Mouse (Mus musculus) sigmoid colon, adult 10 weeks (tissue): Measurements from ENCODE around the gene Stoml2. TPM values are rescaled to one million over a fixed set of nuclear protein-coding genes. Genes with fewer than 3 reads are reported as not detected.

Experiments used
- polyA plus RNA-seq: library from polyadenylated mRNA; stranded (reverse); fragments of 350-450 nt; fragmentation: Illumina TruSeq; extraction: RNeasy Lipid Tissue Mini Kit (QIAGEN cat#74804); gene quantifications from one replicate; pipeline ENCODE4 v1.2.3, GENCODE M21; 2014; ENCODE audit warnings: low read depth, low replicate concordance

Stoml2 gene
- polyA plus RNA-seq, result 14.3 TPM

GRCm38 (mm10) chr4:43031237-43031995 lies at the start of gene Stoml2:
Stoml2 (minus strand) TSS chr4:43031710.

GRCm38 (mm10) chr4:43058753-43059654 lies 27.5 kb upstream of the Stoml2 start, which contains the start of gene Unc13b:
Unc13b (plus strand) TSS chr4:43058953.

GRCm38 (mm10) chr4:43045659-43046302 lies 14.3 kb upstream of the Stoml2 start, which contains the start of gene Fam214b:
Fam214b (minus strand) TSS chr4:43046220.

GRCm38 (mm10) chr4:43025084-43025960 lies 6.2 kb downstream of the Stoml2 start, which contains the start of gene Pigo:
Pigo (minus strand) TSS chr4:43025819.

GRCm38 (mm10) chr4:43010161-43011038 lies 21.1 kb downstream of the Stoml2 start, which contains the start of gene Fancg:
Fancg (minus strand) TSS chr4:43010506.

GRCm38 (mm10) chr4:43000141-43000986 lies 31.1 kb downstream of the Stoml2 start, which contains the start of gene Vcp:
Vcp (minus strand) TSS chr4:43000507.

Other genes with a start within 250 kb of the Stoml2 start
- gene Fam205a1, start 177.8 kb downstream of the Stoml2 start, polyA plus RNA-seq, result 0.16 TPM
- gene Gm12394, start 174.9 kb downstream of the Stoml2 start, polyA plus RNA-seq, result not detected
- gene Fam205c, start 157.5 kb downstream of the Stoml2 start, polyA plus RNA-seq, result not detected
- 1.1 TPM for gene Phf24, start 115.0 kb downstream of the Stoml2 start, polyA plus RNA-seq
- gene Dnajb5, start 81.9 kb downstream of the Stoml2 start, polyA plus RNA-seq, result 1.2 TPM
- gene 1700022I11Rik, start 62.1 kb downstream of the Stoml2 start, polyA plus RNA-seq, result not detected
- 128 TPM for gene Vcp, start 31.2 kb downstream of the Stoml2 start, polyA plus RNA-seq
- 6.6 TPM for gene Fancg, start 21.2 kb downstream of the Stoml2 start, polyA plus RNA-seq
- 3.0 TPM for gene Pigo, start 5.9 kb downstream of the Stoml2 start, polyA plus RNA-seq
- gene Fam214b, start 14.5 kb upstream of the Stoml2 start, polyA plus RNA-seq, result 6.4 TPM
- 17.3 TPM for gene Unc13b, start 27.2 kb upstream of the Stoml2 start, polyA plus RNA-seq
- 1.1 TPM for gene Atp8b5, start 235.4 kb upstream of the Stoml2 start, polyA plus RNA-seq